In the genomic region with DNA sequence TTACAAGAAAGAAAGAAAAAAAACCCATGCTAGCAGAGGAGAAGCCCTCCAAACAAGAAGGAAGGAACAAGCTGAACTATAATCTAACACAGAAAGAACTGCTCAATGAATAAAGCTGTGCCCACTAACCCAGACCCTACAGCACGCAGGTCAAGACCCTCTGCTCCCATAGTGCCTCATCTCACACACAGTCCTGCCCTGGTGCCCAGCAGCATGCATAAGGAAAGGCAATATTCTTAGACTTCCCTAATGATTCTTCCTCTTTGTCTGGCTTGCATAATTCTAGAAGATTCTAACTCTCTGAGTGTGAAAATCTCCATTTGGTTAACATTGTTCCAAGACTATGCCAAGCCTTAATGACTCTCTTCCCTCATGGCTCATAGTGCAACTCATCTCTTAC, we compare ENCODE assay signal across 1 mouse cellular context.
TF ChIP-seq lines count a peak whose summit lies in the region.

No protein-coding gene starts in this region.

TF ChIP-seq in CH12.LX, 34 proteins besides CTCF, POLR2A, EP300 and RAD21 (continued from another document):
- TF ChIP-seq MAZ (IDR thresholded peaks at IDR 0.05; ENCODE audit: low read depth, low read length) (no peak), CHD1 (IDR thresholded peaks at IDR 0.05; ENCODE audit: low read depth, low read length) (no peak), BHLHE40 (IDR thresholded peaks at IDR 0.05; ENCODE audit: low read depth, low read length) (no peak), USF2 (conservative IDR thresholded peaks at IDR 0.05; ENCODE audit: low read depth, low read length) (no peak), USF1 (IDR thresholded peaks at IDR 0.05; ENCODE audit: low read depth, low read length) (no peak), CHD2 (IDR thresholded peaks at IDR 0.05; ENCODE audit: low read length) (no peak), MYC (IDR thresholded peaks at IDR 0.05; ENCODE audit: low read depth, low read length) (no peak), SMC3 (IDR thresholded peaks at IDR 0.05; ENCODE audit: low read depth, low read length) (no peak), JUND (conservative IDR thresholded peaks at IDR 0.05; ENCODE audit: low read depth, low read length) (no peak), KAT2A (IDR thresholded peaks at IDR 0.05; ENCODE audit: insufficient replicate concordance, low read length) (no peak), MEF2A (IDR thresholded peaks at IDR 0.05; ENCODE audit: borderline replicate concordance, low read depth, low read length) (no peak), TCF12 (IDR thresholded peaks at IDR 0.05; ENCODE audit: low read depth, low read length) (no peak)
